Mouse (Mus musculus): ENCODE measurements around the gene Cxcl12.

Gene Cxcl12

GRCm38 (mm10) chr6:117175113-117175793 is 6.9 kb downstream of the Cxcl12 start:
- DNase-seq = no peak

GRCm38 (mm10) chr6:117176406-117176805 is 8.1 kb downstream of the Cxcl12 start:
- no peak for DNase-seq

GRCm38 (mm10) chr6:117180303-117180702 is 12.0 kb downstream of the Cxcl12 start:
- DNase-seq = no peak

GRCm38 (mm10) chr6:117185381-117185780 is 17.0 kb downstream of the Cxcl12 start:
- no peak for DNase-seq

GRCm38 (mm10) chr6:117190453-117190852 is 22.1 kb downstream of the Cxcl12 start:
- DNase-seq = no peak

- no peak for DNase-seq
Observed at GRCm38 (mm10) chr6:117191741-117192140, 23.4 kb downstream of the Cxcl12 start.

- DNase-seq = no peak
Observed at GRCm38 (mm10) chr6:117192678-117193077, 24.3 kb downstream of the Cxcl12 start.

- DNase-seq = no peak
Observed at GRCm38 (mm10) chr6:117195270-117195669, 26.9 kb downstream of the Cxcl12 start.

GRCm38 (mm10) chr6:117198871-117199270 is 30.5 kb downstream of the Cxcl12 start:
- DNase-seq = no peak

- DNase-seq = no peak
Observed at GRCm38 (mm10) chr6:117199718-117200117, 31.4 kb downstream of the Cxcl12 start.

- DNase-seq = no peak
Observed at GRCm38 (mm10) chr6:117200916-117201315, 32.6 kb downstream of the Cxcl12 start.

GRCm38 (mm10) chr6:117201396-117201795 is 33.1 kb downstream of the Cxcl12 start:
- DNase-seq = no peak

GRCm38 (mm10) chr6:117201859-117202258 is 33.5 kb downstream of the Cxcl12 start:
- no peak for DNase-seq

GRCm38 (mm10) chr6:117202856-117203400 is 34.6 kb downstream of the Cxcl12 start:
- no peak for DNase-seq

GRCm38 (mm10) chr6:117204112-117204511 is 35.8 kb downstream of the Cxcl12 start:
- DNase-seq = no peak

GRCm38 (mm10) chr6:117206834-117207233 is 38.5 kb downstream of the Cxcl12 start:
- no peak for DNase-seq

- DNase-seq = no peak
Observed at GRCm38 (mm10) chr6:117207289-117207688, 39.0 kb downstream of the Cxcl12 start.

- no peak for DNase-seq
Observed at GRCm38 (mm10) chr6:117210086-117210485, 41.8 kb downstream of the Cxcl12 start.

- DNase-seq = no peak
Observed at GRCm38 (mm10) chr6:117210536-117210935, 42.2 kb downstream of the Cxcl12 start.

- no peak for DNase-seq
Observed at GRCm38 (mm10) chr6:117214506-117214905, 46.2 kb downstream of the Cxcl12 start.

GRCm38 (mm10) chr6:117218442-117219299 is 50.3 kb downstream of the Cxcl12 start:
- DNase-seq = peak; percentile 23 to 40

- no peak for DNase-seq
Observed at GRCm38 (mm10) chr6:117219300-117219680, 51.0 kb downstream of the Cxcl12 start.

- DNase-seq = peak; percentile 13 to 14
Observed at GRCm38 (mm10) chr6:117219911-117220481, 51.7 kb downstream of the Cxcl12 start.
